Mouse (Mus musculus) testis, adult 2 months (tissue): ENCODE results near the gene Stpg3.

Experiments used
- CTCF ChIP-seq: fragments of 200-500 bp; IDR thresholded peaks from 2 replicates; pipeline ENCODE4 v1.5.1; 2012; ENCODE audit warnings: low read depth, mild to moderate bottlenecking, inconsistent platforms, low read length, moderate library complexity; ENCODE audit not compliant: control insufficient read depth, insufficient read depth, insufficient replicate concordance
- POLR2A ChIP-seq: fragments of 200-500 bp; IDR thresholded peaks from 2 replicates; pipeline ENCODE4 v1.6.1; 2012; ENCODE audit warnings: low read depth, mild to moderate bottlenecking, inconsistent platforms, low read length, moderate library complexity; ENCODE audit not compliant: control insufficient read depth

GRCm38 (mm10) chr2:25171769-25172153 lies 42.7 kb downstream of the Stpg3 start:
- TF ChIP-seq CTCF (no peak), POLR2A (no peak)
